Mouse (Mus musculus): ENCODE measurements at regions not wholly inside any gene's neighbourhood (a gene's known extent, or its start where the extent isn't known, plus 50 kb on each side); places are given as distances from the start of the nearest gene placed in this dataset.

DNA sequence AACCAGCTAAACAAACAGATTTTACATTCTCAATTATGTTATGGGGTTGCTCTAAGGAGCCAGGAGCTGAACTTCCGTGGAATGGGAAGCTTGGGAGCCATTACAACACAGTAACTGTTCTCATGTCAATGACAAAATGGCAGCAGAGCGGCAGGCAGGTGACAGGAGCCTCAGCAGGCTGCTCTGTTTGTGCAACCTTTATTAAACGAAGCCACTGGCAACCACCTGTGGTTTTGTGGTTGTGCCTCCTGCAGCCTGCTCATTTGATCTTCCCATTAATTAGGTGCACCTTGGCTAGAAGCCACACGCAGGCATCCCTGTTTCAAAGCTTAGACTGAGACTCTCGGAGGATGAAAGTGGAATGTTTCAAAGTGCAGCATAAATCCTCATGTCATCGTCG, 457.5 kb upstream of the Igfbp7 start:
- no peak for TF ChIP-seq CTCF (IDR thresholded peaks at IDR 0.05; ENCODE audit: insufficient read depth, low read length)
- no peak for TF ChIP-seq POLR2A (IDR thresholded peaks at IDR 0.05; ENCODE audit: borderline replicate concordance, extremely low read depth, low read depth, low read length)

Measured in lung, adult 2 months (tissue).